Mouse (Mus musculus) brain, adult 2 months (tissue): ENCODE results near the gene Irf2bp2.

ENCODE experiments used
- DNase-seq: peaks from one replicate; pipeline ENCODE4 v3.0.0; 2011; ENCODE audit warnings: low read depth, low spot score

Irf2bp2 gene

GRCm38 (mm10) chr8:126538648-126539354 lies 55.0 kb downstream of the Irf2bp2 start:
- peak; percentile 95 for DNase-seq
